Mouse (Mus musculus) liver, adult 2 months (tissue): ENCODE data around the gene Cplx2.

Experiments used
- CTCF ChIP-seq: fragments of 200-500 bp; IDR thresholded peaks from 2 replicates; pipeline ENCODE4 v1.5.1; 2011; ENCODE audit warnings: low read depth, low read length, control low read depth
- POLR2A ChIP-seq: fragments of 200-500 bp; IDR thresholded peaks from 2 replicates; pipeline ENCODE4 v1.6.1; 2011; ENCODE audit warnings: low read length, control low read depth; ENCODE audit not compliant: insufficient read depth; ENCODE audit errors: extremely low read depth

DNA sequence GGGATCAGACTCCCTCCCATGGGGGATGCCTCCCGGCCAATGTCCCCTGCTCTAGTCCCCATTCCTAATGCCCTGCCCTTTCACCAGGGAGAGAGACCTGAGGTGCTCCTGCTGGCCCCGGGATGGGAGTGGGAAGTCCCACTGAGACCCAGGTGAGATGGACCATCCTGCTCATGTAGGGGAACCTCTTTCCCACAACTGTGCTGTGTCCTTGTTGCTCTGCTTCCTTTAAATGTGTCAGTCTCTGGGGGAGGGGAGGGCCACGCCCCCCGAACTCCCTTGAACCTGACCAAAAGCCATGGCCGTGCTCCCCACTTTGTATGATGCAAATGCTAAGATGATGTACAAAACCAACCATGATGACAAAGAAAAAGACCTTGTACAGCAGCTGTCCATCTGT, 12.4 kb downstream of the Cplx2 start:
- no peak for TF ChIP-seq CTCF
- TF ChIP-seq POLR2A = no peak
